8 mouse cellular contexts compared by ENCODE assay signal in the genomic region with DNA sequence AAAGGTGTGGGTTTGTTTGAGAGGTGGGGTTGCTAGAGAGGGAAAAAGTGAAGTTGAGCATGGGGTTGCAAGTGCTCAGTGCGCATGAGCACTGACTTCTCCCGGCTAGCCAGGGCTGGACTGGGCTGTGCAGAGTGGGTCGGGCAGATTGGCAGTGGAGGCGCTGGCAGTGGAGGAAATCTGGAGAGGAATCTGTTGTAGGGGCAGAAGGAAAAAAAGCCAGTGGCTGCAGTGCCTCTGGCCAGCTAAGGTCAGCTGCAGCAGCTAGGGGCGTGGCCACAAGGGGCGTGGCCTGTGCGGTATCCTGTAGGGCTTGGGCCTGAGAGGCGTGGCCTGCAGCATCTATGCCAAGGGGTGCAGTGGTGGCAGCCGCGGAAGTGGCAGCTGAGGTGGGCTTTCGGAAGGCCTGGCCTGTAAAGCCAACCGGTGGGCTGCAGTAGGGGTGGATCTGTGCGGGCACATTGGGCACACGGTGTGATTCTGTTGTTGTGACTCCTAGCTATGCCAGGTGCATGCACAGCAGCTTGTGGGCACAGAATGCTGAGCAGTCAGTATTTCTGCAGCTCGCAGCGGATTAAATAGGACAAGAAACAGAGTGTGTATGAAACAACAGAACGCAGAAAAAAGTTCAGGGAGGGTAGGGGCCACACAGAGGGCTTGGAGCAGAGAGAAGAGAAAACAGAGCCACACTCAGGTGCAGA. TPM values are rescaled to one million over a fixed set of nuclear protein-coding genes. Genes with fewer than 3 reads are reported as not detected.
A peak's percentile ranks its signal among the peaks of the same experiment; 100 is the strongest.
DNase-seq lines count a peak whose midpoint lies in the region; ATAC-seq and TF ChIP-seq lines count a peak whose summit lies in the region.

No protein-coding gene starts in this region.

- no peak overlapping the region for H3K27ac ChIP-seq in embryonic facial prominence, embryonic 15.5 days (replicated peaks)
- no peak overlapping the region for H3K27ac ChIP-seq in kidney, embryonic 14.5 days (ENCODE audit: low read depth, low read length)
- no peak overlapping the region for H3K27ac ChIP-seq in stomach, postnatal 0 days (replicated peaks)

- peak overlapping the region; percentile 28 for H3K4me2 ChIP-seq in embryonic facial prominence, embryonic 15.5 days (replicated peaks)
- peak overlapping the region; percentile 8; the same call in 1 of the 2 replicates for H3K4me2 ChIP-seq in kidney, embryonic 14.5 days (replicated peaks; ENCODE audit: low read depth, low read length)
- H3K4me2 ChIP-seq in stomach, postnatal 0 days (replicated peaks; ENCODE audit: low read depth), result no peak overlapping the region

- H3K4me3 ChIP-seq in embryonic facial prominence, embryonic 15.5 days (replicated peaks), result no peak overlapping the region
- H3K4me3 ChIP-seq in kidney, embryonic 14.5 days (ENCODE audit: low read length), result no peak overlapping the region
- H3K4me3 ChIP-seq in stomach, postnatal 0 days (ENCODE audit: low read depth, low read length), result no peak overlapping the region

- H3K27me3 ChIP-seq in embryonic facial prominence, embryonic 15.5 days, result no peaks in the 10 kb centered on the region
- H3K27me3 ChIP-seq in kidney, embryonic 14.5 days (ENCODE audit: control insufficient read depth, insufficient read depth, low read length), result no peaks in the 10 kb centered on the region
- H3K27me3 ChIP-seq in stomach, postnatal 0 days (ENCODE audit: control insufficient read depth, insufficient read depth, low read length), result no peaks in the 10 kb centered on the region

- 18% methylated on average over 17 of the region's 17 CpGs for WGBS in embryonic facial prominence, embryonic 15.5 days
- 19% methylated on average over 17 of the region's 17 CpGs for WGBS in kidney, embryonic 14.5 days
- WGBS in stomach, postnatal 0 days, result 14% methylated on average over 17 of the region's 17 CpGs

- no peak for TF ChIP-seq CTCF in stomach, postnatal 0 days (IDR thresholded peaks at IDR 0.05; ENCODE audit: low read depth)

- H3K36me3 ChIP-seq in embryonic facial prominence, embryonic 15.5 days, result no peaks in the 10 kb centered on the region
- no peaks in the 10 kb centered on the region for H3K36me3 ChIP-seq in kidney, embryonic 14.5 days (ENCODE audit: control insufficient read depth, insufficient read depth, low read length)
- H3K36me3 ChIP-seq in stomach, postnatal 0 days (ENCODE audit: control insufficient read depth, insufficient read depth, low read length), result no peaks in the 10 kb centered on the region

- no peak for TF ChIP-seq EP300 in stomach, postnatal 0 days (optimal IDR thresholded peaks at IDR 0.05)

- H3K9me3 ChIP-seq in embryonic facial prominence, embryonic 15.5 days (replicated peaks), result no peaks in the 10 kb centered on the region
- H3K9me3 ChIP-seq in kidney, embryonic 14.5 days (ENCODE audit: control insufficient read depth, low read length), result peaks cover 4% of the 10 kb centered on the region; the same call in 1 of the 2 replicates
- no peaks in the 10 kb centered on the region; the same call in 1 of the 2 replicates for H3K9me3 ChIP-seq in stomach, postnatal 0 days (ENCODE audit: control insufficient read depth, low read length)

- no peak overlapping the region for H3K9ac ChIP-seq in embryonic facial prominence, embryonic 15.5 days
- no peak overlapping the region for H3K9ac ChIP-seq in kidney, embryonic 14.5 days (ENCODE audit: low read depth, low read length)
- no peak overlapping the region for H3K9ac ChIP-seq in stomach, postnatal 0 days (ENCODE audit: low read length)

- DNase-seq in thymus, postnatal 14 days, result peak; percentile 6
- no peak for DNase-seq in thymus, adult 18-20 months
- DNase-seq in stomach, postnatal 0 days (ENCODE audit: low spot score), result peak; percentile 72
- DNase-seq in cerebellum, adult 18-20 months, result no peak
- DNase-seq in right cerebral cortex, adult 18-20 months, result no peak

- no peak for ATAC-seq in embryonic facial prominence, embryonic 15.5 days (ENCODE audit: insufficient number of reproducible peaks, low FRiP score, low TSS enrichment, low read depth)
- ATAC-seq in kidney, embryonic 14.5 days (ENCODE audit: low FRiP score, low TSS enrichment), result peak; percentile 81
- ATAC-seq in megakaryocyte, adult 5-6 weeks (ENCODE audit: poor library complexity, severe bottlenecking), result peak; percentile 93
- peak; percentile 77 for ATAC-seq in stomach, postnatal 0 days (ENCODE audit: low FRiP score, low TSS enrichment)

- 0 out of 2 replicates have a peak, but pooled peaks cover 8% of the 10 kb centered on the region for H3K4me1 ChIP-seq in embryonic facial prominence, embryonic 15.5 days
- H3K4me1 ChIP-seq in kidney, embryonic 14.5 days (ENCODE audit: control insufficient read depth, insufficient read depth, low read length), result 0 out of 2 replicates have a peak, but pooled peaks cover 4% of the 10 kb centered on the region
- H3K4me1 ChIP-seq in stomach, postnatal 0 days (replicated peaks; ENCODE audit: control insufficient read depth, insufficient read depth), result no peaks in the 10 kb centered on the region

RNA-seq across cellular contexts. Expression of a gene that starts 9.4 kb away (rescaled TPM):
- polyA plus RNA-seq in embryonic facial prominence, embryonic 15.5 days (2015; fragmentation: Nextera tagmentation; extraction: Ambion mirVana), result not detected in 2 replicates
- not detected in 2 replicates for polyA plus RNA-seq in kidney, embryonic 14.5 days (2014; fragmentation: Nextera tagmentation; extraction: Ambion mirVana)
- not detected in 2 replicates for total RNA-seq in megakaryocyte, adult 5-6 weeks (2015)
- total RNA-seq in megakaryocyte, adult 5-6 weeks (2017), result 0.24 TPM in 1 of 2 replicates, not detected in the other
- polyA plus RNA-seq in stomach, postnatal 0 days (2015; fragmentation: Nextera tagmentation; extraction: Ambion mirVana), result not detected in 2 replicates

RNA-seq across cellular contexts. Expression of a gene that starts 24.0 kb away (rescaled TPM):
- 0.66 and 1.3 TPM in 2 replicates for polyA plus RNA-seq in embryonic facial prominence, embryonic 15.5 days (2015; fragmentation: Nextera tagmentation; extraction: Ambion mirVana)
- 0.24 and 0.36 TPM in 2 replicates for polyA plus RNA-seq in kidney, embryonic 14.5 days (2014; fragmentation: Nextera tagmentation; extraction: Ambion mirVana)
- total RNA-seq in megakaryocyte, adult 5-6 weeks (2015), result 170 and 199 TPM in 2 replicates
- 392 and 399 TPM in 2 replicates for total RNA-seq in megakaryocyte, adult 5-6 weeks (2017)
- polyA plus RNA-seq in stomach, postnatal 0 days (2015; fragmentation: Nextera tagmentation; extraction: Ambion mirVana), result 12.2 and 12.3 TPM in 2 replicates

RNA-seq across cellular contexts. Expression of a gene that starts 27.1 kb away (rescaled TPM):
- not detected in 2 replicates for polyA plus RNA-seq in embryonic facial prominence, embryonic 15.5 days (2015; fragmentation: Nextera tagmentation; extraction: Ambion mirVana)
- not detected in 2 replicates for polyA plus RNA-seq in kidney, embryonic 14.5 days (2014; fragmentation: Nextera tagmentation; extraction: Ambion mirVana)
- total RNA-seq in megakaryocyte, adult 5-6 weeks (2015), result not detected in 2 replicates
- not detected in 2 replicates for total RNA-seq in megakaryocyte, adult 5-6 weeks (2017)
- polyA plus RNA-seq in stomach, postnatal 0 days (2015; fragmentation: Nextera tagmentation; extraction: Ambion mirVana), result not detected in 2 replicates

RNA-seq across cellular contexts. Expression of a gene that starts 40.9 kb away (rescaled TPM):
- polyA plus RNA-seq in embryonic facial prominence, embryonic 15.5 days (2015; fragmentation: Nextera tagmentation; extraction: Ambion mirVana), result 0.35 TPM in 2 replicates
- polyA plus RNA-seq in kidney, embryonic 14.5 days (2014; fragmentation: Nextera tagmentation; extraction: Ambion mirVana), result 0.39 and 0.41 TPM in 2 replicates
- 44.7 and 45.0 TPM in 2 replicates for total RNA-seq in megakaryocyte, adult 5-6 weeks (2015)
- total RNA-seq in megakaryocyte, adult 5-6 weeks (2017), result 43.5 and 48.5 TPM in 2 replicates
- polyA plus RNA-seq in stomach, postnatal 0 days (2015; fragmentation: Nextera tagmentation; extraction: Ambion mirVana), result 2.3 and 2.7 TPM in 2 replicates

RNA-seq across cellular contexts. Expression of a gene that starts 59.6 kb away (rescaled TPM):
- polyA plus RNA-seq in embryonic facial prominence, embryonic 15.5 days (2015; fragmentation: Nextera tagmentation; extraction: Ambion mirVana), result not detected in 2 replicates
- polyA plus RNA-seq in kidney, embryonic 14.5 days (2014; fragmentation: Nextera tagmentation; extraction: Ambion mirVana), result not detected in 2 replicates
- not detected in 2 replicates for total RNA-seq in megakaryocyte, adult 5-6 weeks (2015)
- not detected in 2 replicates for total RNA-seq in megakaryocyte, adult 5-6 weeks (2017)
- polyA plus RNA-seq in stomach, postnatal 0 days (2015; fragmentation: Nextera tagmentation; extraction: Ambion mirVana), result 0.15 TPM in 1 of 2 replicates, not detected in the other

Comparison
In these comparisons a context has a peak if more than half of its experiments do, and no peak if none do; other contexts are left out.
1. DNase-seq: peak in thymus, postnatal 14 days (single experiment) and stomach, postnatal 0 days (single experiment); none in thymus, adult 18-20 months (0 of 2), cerebellum, adult 18-20 months (0 of 2) and right cerebral cortex, adult 18-20 months (single experiment).